Mouse (Mus musculus) heart, postnatal 4 days (tissue): ENCODE measurements around the gene Gm42791. TPM values are rescaled to one million over a fixed set of nuclear protein-coding genes. Genes with fewer than 3 reads are reported as not detected.

Experiments
- DNase-seq: peaks from one replicate; pipeline ENCODE4 v3.0.0; 2021
- total RNA-seq, 2 experiments: library from RNA; stranded (reverse); gene quantifications; 2 replicates each; pipeline ENCODE4 v1.2.3; 2021

The Gm42791 gene
- total RNA-seq, 2 experiments from 2014 or later = 2.6 to 2.9 TPM

- DNase-seq = no peak
Observed at GRCm38 (mm10) chr5:149007295-149007646, 12.3 kb upstream of the Gm42791 start.

GRCm38 (mm10) chr5:149006362-149007294 lies 11.7 kb upstream of the Gm42791 start:
- DNase-seq = peak; percentile 100

GRCm38 (mm10) chr5:149005701-149006361 lies 10.9 kb upstream of the Gm42791 start:
- DNase-seq = no peak

GRCm38 (mm10) chr5:149005083-149005482 lies 10.1 kb upstream of the Gm42791 start:
- DNase-seq = no peak

- DNase-seq = no peak
Observed at GRCm38 (mm10) chr5:149003137-149003536, 8.2 kb upstream of the Gm42791 start.

- no peak for DNase-seq
Observed at GRCm38 (mm10) chr5:149002803-149003115, 7.8 kb upstream of the Gm42791 start.

- DNase-seq = no peak
Observed at GRCm38 (mm10) chr5:149002034-149002802, 7.3 kb upstream of the Gm42791 start.

- no peak for DNase-seq
Observed at GRCm38 (mm10) chr5:148999802-149000201, 4.9 kb upstream of the Gm42791 start.

- DNase-seq = no peak
Observed at GRCm38 (mm10) chr5:148998512-148998911, 3.6 kb upstream of the Gm42791 start.

- DNase-seq = no peak
Observed at GRCm38 (mm10) chr5:148996709-148997037, 1.7 kb upstream of the Gm42791 start.

- DNase-seq = no peak
Observed at GRCm38 (mm10) chr5:148995962-148996708, 1.2 kb upstream of the Gm42791 start.

- no peak for DNase-seq
Observed at GRCm38 (mm10) chr5:148994311-148994705, 639 bp downstream of the Gm42791 start.

GRCm38 (mm10) chr5:148992598-148992997 lies 2.3 kb downstream of the Gm42791 start:
- DNase-seq = no peak

GRCm38 (mm10) chr5:148990891-148991311 lies 4.0 kb downstream of the Gm42791 start:
- peak; percentile 46 for DNase-seq

GRCm38 (mm10) chr5:148989480-148989879 lies 5.5 kb downstream of the Gm42791 start:
- DNase-seq = no peak

GRCm38 (mm10) chr5:148984961-148985360 lies 10.0 kb downstream of the Gm42791 start:
- no peak for DNase-seq

GRCm38 (mm10) chr5:148983696-148984095 lies 11.3 kb downstream of the Gm42791 start:
- DNase-seq = peak; percentile 18

GRCm38 (mm10) chr5:148983108-148983664 lies 11.8 kb downstream of the Gm42791 start:
- no peak for DNase-seq

- no peak for DNase-seq
Observed at GRCm38 (mm10) chr5:148982396-148982795, 12.6 kb downstream of the Gm42791 start.

GRCm38 (mm10) chr5:148980607-148981006 lies 14.3 kb downstream of the Gm42791 start:
- no peak for DNase-seq

GRCm38 (mm10) chr5:148978458-148979165 lies 16.3 kb downstream of the Gm42791 start:
- DNase-seq = no peak
